Mouse (Mus musculus): ENCODE measurements around the gene Vwa7.
"Not testable (repeated sequence)": the region's sequence is repeated elsewhere in the genome, so short reads cannot be mapped to it uniquely, and the experiment has no call there.

Gene Vwa7

GRCm38 (mm10) chr17:35021842-35022477, 5.6 kb downstream of the Vwa7 start:
- DNase-seq (ENCODE audit: low spot score), result no peak

DNA sequence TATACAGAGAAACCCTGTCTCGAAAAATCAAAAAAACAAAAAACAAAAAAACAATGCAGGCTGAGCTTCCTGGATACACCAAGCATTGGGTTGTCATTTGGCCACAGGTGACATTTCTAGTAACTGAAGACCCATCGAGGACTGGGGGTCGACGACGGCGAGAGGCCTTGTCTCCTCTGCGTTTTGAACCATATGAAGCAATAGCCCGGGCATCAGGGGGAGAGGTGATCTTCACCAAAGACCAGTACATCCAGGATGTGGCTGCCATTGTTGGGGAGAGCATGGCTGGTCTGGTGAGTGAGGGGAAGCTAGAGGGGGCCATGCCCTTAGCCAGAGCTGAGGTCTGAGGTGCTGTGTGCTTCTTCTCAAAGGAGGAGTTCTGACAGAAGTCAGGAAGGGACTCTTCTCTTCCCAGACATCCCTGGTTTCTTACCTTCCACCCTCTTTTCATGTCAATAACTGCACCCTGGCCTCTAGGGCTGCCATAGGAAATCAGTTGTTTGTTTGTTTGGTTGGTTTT, 6.2 kb downstream of the Vwa7 start:
- no peak for DNase-seq (ENCODE audit: low spot score)

GRCm38 (mm10) chr17:35023221-35023620, 6.8 kb downstream of the Vwa7 start:
- DNase-seq (ENCODE audit: low spot score), result no peak

DNA sequence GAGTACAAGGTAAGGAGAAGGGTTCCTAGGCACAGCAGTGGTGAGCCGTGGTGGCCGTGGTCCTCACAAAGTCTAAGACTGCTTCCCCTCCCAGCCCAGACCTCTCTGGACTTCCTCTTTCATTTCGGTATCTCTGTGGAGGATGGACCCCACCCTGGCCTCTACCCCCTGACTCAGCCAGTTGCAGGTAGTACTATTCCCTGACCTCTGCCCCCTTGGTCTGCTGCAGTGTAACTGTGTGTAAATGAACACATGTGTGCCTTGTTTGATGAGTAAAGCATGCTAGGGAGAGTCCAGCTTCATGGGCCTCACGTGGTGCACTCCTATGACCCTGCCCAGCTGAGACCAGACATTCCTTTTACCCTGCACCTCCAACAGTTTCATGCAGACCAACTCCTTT, 7.4 kb downstream of the Vwa7 start:
- no peak for DNase-seq (ENCODE audit: low spot score)

DNA sequence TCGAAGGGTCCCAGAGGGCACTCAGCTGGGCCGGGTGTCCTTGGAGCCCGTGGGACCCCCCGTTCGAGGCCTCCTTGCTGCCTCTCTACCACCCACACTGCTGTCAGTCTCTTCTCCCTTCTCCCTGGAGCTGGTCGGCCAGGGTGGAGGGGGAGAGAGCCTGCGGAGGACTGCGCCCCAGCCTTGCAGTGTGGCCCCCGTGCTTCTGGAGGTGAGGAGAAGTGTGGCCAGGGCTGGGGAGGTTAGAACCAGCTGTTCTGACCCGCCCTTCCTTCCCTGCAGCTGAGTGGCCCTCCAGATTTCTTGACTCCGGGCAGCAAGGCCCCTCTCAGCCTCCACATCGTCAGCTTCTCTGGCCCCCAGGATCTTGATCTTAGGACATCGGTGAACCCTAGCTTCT, 7.9 kb downstream of the Vwa7 start:
- DNase-seq (ENCODE audit: low spot score), result no peak

GRCm38 (mm10) chr17:35024691-35025488, 8.5 kb downstream of the Vwa7 start:
- no peak for DNase-seq (ENCODE audit: low spot score)

DNA sequence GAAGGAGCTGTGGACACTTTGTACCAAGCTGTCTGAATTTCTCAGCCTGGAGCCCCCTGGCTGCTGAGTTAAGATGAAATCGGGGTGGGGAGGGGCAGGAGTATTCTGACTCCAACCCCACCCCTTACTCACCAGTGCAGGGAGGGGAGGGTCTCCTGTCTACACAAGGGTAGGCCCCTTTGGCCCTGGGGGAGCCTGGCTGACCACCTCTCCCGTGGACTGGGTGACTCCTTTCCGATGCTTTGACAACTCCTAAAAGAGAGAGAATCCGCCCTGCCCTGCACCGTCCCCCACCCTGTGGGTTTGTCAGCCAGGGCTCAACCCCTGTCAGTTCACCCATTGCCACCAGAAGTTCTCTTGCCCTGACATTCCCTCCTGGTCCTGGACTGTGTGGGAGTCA, 9.8 kb downstream of the Vwa7 start:
- no peak for DNase-seq (ENCODE audit: low spot score)

GRCm38 (mm10) chr17:35027277-35028068, 11.1 kb downstream of the Vwa7 start, which contains the start of gene Sapcd1:
Gene Sapcd1 (minus strand): TSS chr17:35028016.
- DNase-seq (ENCODE audit: low spot score), result no peak

DNA sequence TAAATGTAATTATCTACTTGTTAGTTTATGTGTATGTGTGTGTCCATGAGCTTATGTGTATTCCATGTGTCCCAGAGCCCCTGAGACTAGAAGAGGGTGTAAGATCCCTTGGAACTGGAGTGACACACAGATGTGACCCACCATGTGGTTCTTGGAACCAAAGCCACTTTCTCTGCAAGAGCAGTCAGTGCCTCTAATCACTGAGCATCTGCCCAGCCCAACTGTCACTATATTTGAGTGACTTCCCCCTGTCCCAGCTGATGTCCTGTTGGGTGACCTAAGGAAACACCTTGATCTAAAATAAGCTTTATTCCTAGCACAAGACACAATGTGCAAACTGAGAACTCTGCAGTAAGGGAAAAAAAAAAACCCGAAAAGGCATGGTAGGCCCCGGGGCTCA, 11.9 kb downstream of the Vwa7 start:
- no peak for DNase-seq (ENCODE audit: low spot score)

GRCm38 (mm10) chr17:35029691-35030532, 13.5 kb downstream of the Vwa7 start:
- peak; percentile 77 for DNase-seq (ENCODE audit: low spot score)

- no peak for DNase-seq (ENCODE audit: low spot score)
Observed at GRCm38 (mm10) chr17:35031272-35031671, 14.9 kb downstream of the Vwa7 start.

DNA sequence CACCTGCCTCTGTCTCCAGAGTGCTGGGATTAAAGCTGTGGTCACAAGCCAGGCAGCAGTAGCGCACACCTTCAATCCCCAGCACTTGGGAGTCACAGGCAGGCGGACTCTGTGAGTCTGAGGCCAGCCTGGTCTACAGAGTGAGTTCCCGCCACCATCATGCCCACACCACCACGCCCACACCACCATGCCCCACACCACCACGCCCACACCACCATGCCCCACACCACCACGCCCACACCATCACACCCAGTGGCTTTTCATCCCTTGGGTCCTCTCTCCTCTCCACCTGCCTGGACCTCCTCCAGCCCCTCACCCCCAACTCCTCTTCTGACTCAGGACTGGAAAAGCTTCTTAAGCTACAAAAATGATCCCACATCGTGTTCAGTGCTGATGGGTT, 15.5 kb downstream of the Vwa7 start:
- no peak for DNase-seq (ENCODE audit: low spot score)

DNA sequence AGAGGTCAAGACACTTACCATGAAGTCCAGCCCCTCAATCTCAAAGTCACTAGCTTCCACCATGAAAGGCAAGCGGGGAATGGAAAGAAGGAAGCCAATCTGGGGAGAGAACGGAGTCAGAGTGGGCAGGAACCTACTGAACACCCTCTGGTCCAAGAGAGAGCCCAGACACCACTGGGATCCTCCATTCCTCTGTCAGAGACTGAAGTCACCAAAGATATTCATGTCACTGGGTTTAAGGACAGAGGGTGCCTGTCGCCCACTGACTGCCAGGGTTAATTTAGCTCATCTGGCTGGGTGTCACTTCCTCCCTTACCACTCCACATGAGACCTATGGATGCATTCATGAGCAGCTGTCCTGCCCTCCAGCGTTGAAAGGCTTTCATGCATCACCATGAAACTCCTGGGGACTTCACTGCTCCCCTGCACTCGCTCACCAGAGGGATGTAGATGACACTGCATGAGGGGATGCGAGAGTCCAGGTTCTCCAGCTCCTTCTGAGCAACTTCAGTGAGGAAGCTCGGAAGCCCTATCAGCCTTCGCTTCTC, 16.0 kb downstream of the Vwa7 start:
- DNase-seq (ENCODE audit: low spot score), result no peak

GRCm38 (mm10) chr17:35033703-35034102, 17.3 kb downstream of the Vwa7 start:
- DNase-seq (ENCODE audit: low spot score), result not testable (repeated sequence)

- DNase-seq (ENCODE audit: low spot score), result no peak
Observed at GRCm38 (mm10) chr17:35034896-35035295, 18.5 kb downstream of the Vwa7 start.

- DNase-seq (ENCODE audit: low spot score), result no peak
Observed at GRCm38 (mm10) chr17:35039121-35039873, 22.9 kb downstream of the Vwa7 start.

GRCm38 (mm10) chr17:35043794-35044193, 27.4 kb downstream of the Vwa7 start:
- no peak for DNase-seq (ENCODE audit: low spot score)

GRCm38 (mm10) chr17:35044904-35045806, 28.8 kb downstream of the Vwa7 start:
- no peak for DNase-seq (ENCODE audit: low spot score)
